Comparison of ENCODE assay signal across 9 mouse cellular contexts in the genomic region with DNA sequence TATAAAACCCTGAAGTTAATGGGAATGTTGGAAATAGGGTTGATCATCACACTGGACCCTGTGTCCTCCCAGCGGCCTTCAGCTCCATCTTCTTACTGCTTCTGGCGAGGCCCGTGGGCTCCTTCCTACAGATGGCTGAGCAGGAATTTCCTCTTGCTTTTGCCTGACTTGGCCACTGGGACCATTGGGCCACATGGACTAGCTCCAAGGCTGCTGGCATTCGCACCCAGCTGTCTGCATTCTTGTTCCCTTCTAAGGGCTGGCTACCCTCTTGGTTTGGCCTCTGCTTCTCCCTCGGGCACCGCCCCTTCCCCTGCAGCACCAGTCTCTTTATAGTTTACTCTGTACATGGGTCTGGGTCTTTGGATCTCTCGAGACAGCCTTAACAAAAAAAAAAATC. TPM values are rescaled to one million over a fixed set of nuclear protein-coding genes. Genes with fewer than 3 reads are reported as not detected.
DNase-seq lines count a peak whose midpoint lies in the region; ATAC-seq lines count a peak whose summit lies in the region.
"Had no signal": no experiment of that assay in that cellular context is flagged by ENCODE, and none has a peak within 500 bp of the region (broad histone marks: within the 10 kb centered on the region; RNA-seq: fewer than 3 reads in every experiment).

No protein-coding gene starts in this region.

- H3K27me3 ChIP-seq in kidney, embryonic 15.5 days, result no peaks in the 10 kb centered on the region
- H3K27me3 ChIP-seq: stomach, embryonic 15.5 days had no signal

- no peaks in the 10 kb centered on the region for H3K9me3 ChIP-seq in kidney, embryonic 15.5 days (replicated peaks)
- H3K9me3 ChIP-seq: stomach, embryonic 15.5 days had no signal

- peak; percentile 44 for DNase-seq in kidney, adult 11 months
- DNase-seq in Muller cell, postnatal 12 days (ENCODE audit: inconsistent ontology term), result peak; percentile 73
- peak; percentile 78 to 86 for DNase-seq in cerebellum, postnatal 10 days
- peak; percentile 70 to 75 for DNase-seq in heart, postnatal 10 days
- no peak for DNase-seq in urinary bladder, postnatal 10 days (ENCODE audit: low spot score)
- no peak for DNase-seq in spleen, postnatal 10 days (ENCODE audit: low spot score in 2 of 2)

- H3K4me1 ChIP-seq in kidney, embryonic 15.5 days, result peaks cover 13% of the 10 kb centered on the region
- H3K4me1 ChIP-seq: stomach, embryonic 15.5 days had no signal

- intact Hi-C loops in heart, postnatal 10 days (cut with DNase I), result no loop called here

- no peak overlapping the region for H3K4me3 ChIP-seq in kidney, embryonic 15.5 days (replicated peaks)
- H3K4me3 ChIP-seq: stomach, embryonic 15.5 days had no signal

- no peak overlapping the region for H3K27ac ChIP-seq in kidney, embryonic 15.5 days
- H3K27ac ChIP-seq: kidney, postnatal 0 days; stomach, embryonic 15.5 days had no signal

- no peak for ATAC-seq in kidney, embryonic 15.5 days (replicated peaks; ENCODE audit: low FRiP score)

- H3K4me2 ChIP-seq in kidney, embryonic 15.5 days, result no peak overlapping the region
- H3K4me2 ChIP-seq: stomach, embryonic 15.5 days had no signal

- WGBS in kidney, embryonic 15.5 days, result 75% methylated on average over 7 of the region's 7 CpGs

- H3K9ac ChIP-seq in kidney, embryonic 15.5 days, result no peak overlapping the region
- H3K9ac ChIP-seq: stomach, embryonic 15.5 days had no signal

- H3K36me3 ChIP-seq in kidney, embryonic 15.5 days, result peaks cover 31% of the 10 kb centered on the region
- H3K36me3 ChIP-seq: stomach, embryonic 15.5 days had no signal

RNA-seq across cellular contexts. Expression of a gene that starts 26.4 kb away (rescaled TPM):
- polyA plus RNA-seq in kidney, embryonic 15.5 days (2015; fragmentation: Nextera tagmentation; extraction: Ambion mirVana), result 36.6 and 38.0 TPM in 2 replicates
- 10 to 100 TPM; 43.2 to 63.5 TPM for total RNA-seq in heart, postnatal 10 days (2021)

Comparison
In these comparisons a context has a peak if more than half of its experiments do, and no peak if none do; other contexts are left out.
1. DNase-seq: peak in kidney, adult 11 months (single experiment), Muller cell, postnatal 12 days (single experiment), cerebellum, postnatal 10 days (2 of 2) and heart, postnatal 10 days (2 of 2); none in urinary bladder, postnatal 10 days (single experiment) and spleen, postnatal 10 days (0 of 2).